In genomic region chr6:83135571-83136161, GRCm38 (mm10) we compare ENCODE assay signal across 8 mouse cellular contexts. TPM values are rescaled to one million over a fixed set of nuclear protein-coding genes. Genes with fewer than 3 reads are reported as not detected.
DNase-seq lines count a peak whose midpoint lies in the region; ATAC-seq and TF ChIP-seq lines count a peak whose summit lies in the region.

No protein-coding gene starts in this region.

- no peak for TF ChIP-seq CTCF in heart, postnatal 0 days (IDR thresholded peaks at IDR 0.05; ENCODE audit: low read depth)

- peak overlapping the region; percentile 99 for H3K27ac ChIP-seq in heart, postnatal 0 days (ENCODE audit: low read depth)

- H3K27me3 ChIP-seq in heart, postnatal 0 days (ENCODE audit: control insufficient read depth, insufficient read depth, low read length), result no peaks in the 10 kb centered on the region

- H3K36me3 ChIP-seq in heart, postnatal 0 days (replicated peaks; ENCODE audit: control insufficient read depth, insufficient read depth, low read length), result no peaks in the 10 kb centered on the region

- peaks cover 21% of the 10 kb centered on the region for H3K4me1 ChIP-seq in heart, postnatal 0 days (ENCODE audit: control insufficient read depth, insufficient read depth)

- peak overlapping the region; percentile 83 for H3K9ac ChIP-seq in heart, postnatal 0 days (replicated peaks; ENCODE audit: low read depth, low read length)

- H3K4me3 ChIP-seq in heart, postnatal 0 days (ENCODE audit: low read depth, low read length), result peak overlapping the region; percentile 57

- TF ChIP-seq EP300 in heart, postnatal 0 days (IDR thresholded peaks at IDR 0.05; ENCODE audit: low read depth), result no peak

- intact Hi-C loops in left cerebral cortex, postnatal 14 days (cut with DNase I), result no loop called here

- 11% methylated on average over 37 of the region's 37 CpGs for WGBS in heart, postnatal 0 days

- H3K9me3 ChIP-seq in heart, postnatal 0 days (replicated peaks; ENCODE audit: control insufficient read depth, low read length), result no peaks in the 10 kb centered on the region

- H3K4me2 ChIP-seq in heart, postnatal 0 days (ENCODE audit: low read depth, low read length), result peak overlapping the region; percentile 73

- no peak for ATAC-seq in heart, postnatal 0 days (ENCODE audit: insufficient read depth, low read depth)
- no peak for ATAC-seq in frontal cortex, adult (ENCODE audit: low TSS enrichment)

- peak; percentile 34 for DNase-seq in ES-CJ7 (ENCODE audit: low read depth, low spot score)
- DNase-seq in embryo, embryonic 11 days, result peak; percentile 49
- DNase-seq in heart, postnatal 0 days (ENCODE audit: low spot score), result no peak
- DNase-seq in kidney, postnatal 14 days, result peak; percentile 76
- DNase-seq in lung, postnatal 36 days, result peak; percentile 73
- no peak for DNase-seq in left cerebral cortex, postnatal 14 days (ENCODE audit: low spot score in 2 of 2)
- DNase-seq in layer of hippocampus, postnatal 10 days (ENCODE audit: low spot score in 2 of 2), result no peak

RNA-seq across cellular contexts. Expression of gene Rtkn, which starts 0.4 kb away (rescaled TPM):
- total RNA-seq in heart, postnatal 0 days (2014; rRNA removed; ENCODE audit: low replicate concordance), result 40.0 and 45.9 TPM in 2 replicates
- polyA plus RNA-seq in heart, postnatal 0 days (2015; fragmentation: Nextera tagmentation; extraction: Ambion mirVana), result 12.5 and 13.0 TPM in 2 replicates
- 10 to 100 TPM; 55.2 to 62.4 TPM for total RNA-seq in left cerebral cortex, postnatal 14 days (2021)
- 10 to 100 TPM; 36.2 to 36.5 TPM for total RNA-seq in layer of hippocampus, postnatal 10 days (2021)

RNA-seq across cellular contexts. Expression of gene Ino80b, which starts 10.4 kb away (rescaled TPM):
- total RNA-seq in heart, postnatal 0 days (2014; rRNA removed; ENCODE audit: low replicate concordance), result 8.9 and 11.6 TPM in 2 replicates
- 5.5 and 6.8 TPM in 2 replicates for polyA plus RNA-seq in heart, postnatal 0 days (2015; fragmentation: Nextera tagmentation; extraction: Ambion mirVana)
- 10 to 100 TPM; 15.1 to 18.8 TPM for total RNA-seq in left cerebral cortex, postnatal 14 days (2021)
- 10 to 100 TPM; 21.6 to 22.6 TPM for total RNA-seq in layer of hippocampus, postnatal 10 days (2021)

RNA-seq across cellular contexts. Expression of gene Wbp1, which starts 14.3 kb away (rescaled TPM):
- 151 and 186 TPM in 2 replicates for total RNA-seq in heart, postnatal 0 days (2014; rRNA removed; ENCODE audit: low replicate concordance)
- polyA plus RNA-seq in heart, postnatal 0 days (2015; fragmentation: Nextera tagmentation; extraction: Ambion mirVana), result 97.5 and 98.1 TPM in 2 replicates
- 10 to 100 TPM; 44.2 to 53.8 TPM for total RNA-seq in left cerebral cortex, postnatal 14 days (2021)
- 10 to 100 TPM; 68.6 to 72.7 TPM for total RNA-seq in layer of hippocampus, postnatal 10 days (2021)

RNA-seq across cellular contexts. Expression of gene Mogs, which starts 20.4 kb away (rescaled TPM):
- total RNA-seq in heart, postnatal 0 days (2014; rRNA removed; ENCODE audit: low replicate concordance), result 27.5 and 28.1 TPM in 2 replicates
- polyA plus RNA-seq in heart, postnatal 0 days (2015; fragmentation: Nextera tagmentation; extraction: Ambion mirVana), result 7.9 and 9.4 TPM in 2 replicates
- 10 to 100 TPM; 24.4 to 27.3 TPM for total RNA-seq in left cerebral cortex, postnatal 14 days (2021)
- total RNA-seq in layer of hippocampus, postnatal 10 days (2021), result 10 to 100 TPM; 27.7 to 30.3 TPM

RNA-seq across cellular contexts. Expression of gene Wdr54, which starts 20.5 kb away (rescaled TPM):
- 1.4 and 5.5 TPM in 2 replicates for total RNA-seq in heart, postnatal 0 days (2014; rRNA removed; ENCODE audit: low replicate concordance)
- polyA plus RNA-seq in heart, postnatal 0 days (2015; fragmentation: Nextera tagmentation; extraction: Ambion mirVana), result 0.96 and 1.1 TPM in 2 replicates
- total RNA-seq in left cerebral cortex, postnatal 14 days (2021), result 10 to 100 TPM; 29.0 to 31.6 TPM
- 10 to 100 TPM; 21.5 to 28.1 TPM for total RNA-seq in layer of hippocampus, postnatal 10 days (2021)

Comparison
In these comparisons a context has a peak if more than half of its experiments do, and no peak if none do; other contexts are left out.
1. DNase-seq: peak in ES-CJ7 (single experiment), embryo, embryonic 11 days (single experiment), kidney, postnatal 14 days (single experiment) and lung, postnatal 36 days (single experiment); none in heart, postnatal 0 days (single experiment), left cerebral cortex, postnatal 14 days (0 of 2) and layer of hippocampus, postnatal 10 days (0 of 2).